Mouse (Mus musculus) adipocyte (in vitro differentiated cells): ENCODE measurements at regions not wholly inside any gene's neighbourhood (a gene's known extent, or its start where the extent isn't known, plus 50 kb on each side); places are given as distances from the start of the nearest gene placed in this dataset.
"Not testable (repeated sequence)": the region's sequence is repeated elsewhere in the genome, so short reads cannot be mapped to it uniquely, and the experiment has no call there.

Experiments
- DNase-seq: peaks from one replicate; pipeline ENCODE4 v3.0.0-alpha.2; 2016; ENCODE audit warnings: low spot score

- DNase-seq: no peak
Measured at GRCm38 (mm10) chr5:129353549-129353948, 147.5 kb upstream of the Sfswap start.

GRCm38 (mm10) chr5:129354877-129355276 is 146.1 kb upstream of the Sfswap start:
- DNase-seq: no peak

GRCm38 (mm10) chr5:129361527-129361926 is 139.5 kb upstream of the Sfswap start:
- no peak for DNase-seq

- no peak for DNase-seq
Measured at GRCm38 (mm10) chr5:129363189-129363588, 137.8 kb upstream of the Sfswap start.

- no peak for DNase-seq
Measured at GRCm38 (mm10) chr5:129365026-129365425, 136.0 kb upstream of the Sfswap start.

- no peak for DNase-seq
Measured at GRCm38 (mm10) chr5:129367266-129367665, 133.8 kb upstream of the Sfswap start.

GRCm38 (mm10) chr5:129380861-129381260 is 120.2 kb upstream of the Sfswap start:
- DNase-seq: no peak

GRCm38 (mm10) chr5:129384976-129385375 is 116.0 kb upstream of the Sfswap start:
- DNase-seq: no peak

GRCm38 (mm10) chr5:129385965-129386643 is 114.9 kb upstream of the Sfswap start:
- DNase-seq: not testable (repeated sequence)

GRCm38 (mm10) chr5:129386671-129387070 is 114.3 kb upstream of the Sfswap start:
- DNase-seq: not testable (repeated sequence)

GRCm38 (mm10) chr5:129387301-129387700 is 113.7 kb upstream of the Sfswap start:
- no peak for DNase-seq

- DNase-seq: no peak
Measured at GRCm38 (mm10) chr5:129390921-129391371, 110.1 kb upstream of the Sfswap start.

- DNase-seq: no peak
Measured at GRCm38 (mm10) chr5:129393150-129393549, 107.9 kb upstream of the Sfswap start.

- no peak for DNase-seq
Measured at GRCm38 (mm10) chr5:129393606-129394255, 107.3 kb upstream of the Sfswap start.

- no peak for DNase-seq
Measured at GRCm38 (mm10) chr5:129394416-129394815, 106.6 kb upstream of the Sfswap start.

GRCm38 (mm10) chr5:129397311-129397710 is 103.7 kb upstream of the Sfswap start:
- no peak for DNase-seq

- no peak for DNase-seq
Measured at GRCm38 (mm10) chr5:129406259-129406658, 94.8 kb upstream of the Sfswap start.

- DNase-seq: no peak
Measured at GRCm38 (mm10) chr5:129409440-129410004, 91.5 kb upstream of the Sfswap start.

GRCm38 (mm10) chr5:129412161-129412560 is 88.9 kb upstream of the Sfswap start:
- no peak for DNase-seq

- no peak for DNase-seq
Measured at GRCm38 (mm10) chr5:129414960-129415706, 85.9 kb upstream of the Sfswap start.

- no peak for DNase-seq
Measured at GRCm38 (mm10) chr5:129416425-129416824, 84.6 kb upstream of the Sfswap start.

- DNase-seq: no peak
Measured at GRCm38 (mm10) chr5:129417516-129417915, 83.5 kb upstream of the Sfswap start.

GRCm38 (mm10) chr5:129420981-129421380 is 80.0 kb upstream of the Sfswap start:
- DNase-seq: no peak
